Mouse (Mus musculus): ENCODE measurements around the gene Pcbd1.

The Pcbd1 gene

GRCm38 (mm10) chr10:61089170-61090142 is at the start of gene Pcbd1:
Pcbd1 (plus strand) TSS chr10:61089331.
- DNase-seq = peak; percentile 94

GRCm38 (mm10) chr10:61039657-61040056 is 49.5 kb upstream of the Pcbd1 start:
- no peak for DNase-seq

GRCm38 (mm10) chr10:61045081-61045480 is 44.0 kb upstream of the Pcbd1 start:
- no peak for DNase-seq

GRCm38 (mm10) chr10:61051993-61052613 is 37.0 kb upstream of the Pcbd1 start:
- DNase-seq = peak; percentile 27

- DNase-seq = no peak
Observed at GRCm38 (mm10) chr10:61056661-61057060, 32.5 kb upstream of the Pcbd1 start.

- no peak for DNase-seq
Observed at GRCm38 (mm10) chr10:61059101-61059500, 30.0 kb upstream of the Pcbd1 start.

- no peak for DNase-seq
Observed at GRCm38 (mm10) chr10:61059543-61060110, 29.5 kb upstream of the Pcbd1 start.

GRCm38 (mm10) chr10:61063271-61063864 is 25.8 kb upstream of the Pcbd1 start:
- no peak for DNase-seq

- DNase-seq = no peak
Observed at GRCm38 (mm10) chr10:61064635-61065034, 24.5 kb upstream of the Pcbd1 start.

- DNase-seq = no peak
Observed at GRCm38 (mm10) chr10:61065287-61066005, 23.7 kb upstream of the Pcbd1 start.

GRCm38 (mm10) chr10:61068436-61069192 is 20.5 kb upstream of the Pcbd1 start:
- no peak for DNase-seq

- no peak for DNase-seq
Observed at GRCm38 (mm10) chr10:61069248-61069647, 19.9 kb upstream of the Pcbd1 start.

GRCm38 (mm10) chr10:61072324-61072723 is 16.8 kb upstream of the Pcbd1 start:
- peak; percentile 47 for DNase-seq

- DNase-seq = no peak
Observed at GRCm38 (mm10) chr10:61074643-61075042, 14.5 kb upstream of the Pcbd1 start.

- DNase-seq = no peak
Observed at GRCm38 (mm10) chr10:61075607-61076006, 13.5 kb upstream of the Pcbd1 start.

- DNase-seq = peak; percentile 69
Observed at GRCm38 (mm10) chr10:61080227-61080930, 8.8 kb upstream of the Pcbd1 start.

- no peak for DNase-seq
Observed at GRCm38 (mm10) chr10:61080931-61081255, 8.2 kb upstream of the Pcbd1 start.

- peak; percentile 46 for DNase-seq
Observed at GRCm38 (mm10) chr10:61085364-61085763, 3.8 kb upstream of the Pcbd1 start.

- no peak for DNase-seq
Observed at GRCm38 (mm10) chr10:61086502-61086901, 2.6 kb upstream of the Pcbd1 start.

GRCm38 (mm10) chr10:61088468-61088867 is 663 bp upstream of the Pcbd1 start:
- peak; percentile 53 for DNase-seq

- DNase-seq = no peak
Observed at GRCm38 (mm10) chr10:61091866-61092265, 2.7 kb downstream of the Pcbd1 start.
